Mouse (Mus musculus) right cerebral cortex, adult 18-20 months (tissue): Measurements from ENCODE around the gene Spdye4c.

Experiments used
- DNase-seq: peaks from one replicate; pipeline ENCODE4 v3.0.0; 2022; ENCODE audit warnings: mixed read lengths

Spdye4c gene

GRCm38 (mm10) chr2:128590909-128591308, at the start of gene Spdye4c:
Gene Spdye4c, plus strand, starts transcription at chr2:128591209.
- DNase-seq = no peak

- DNase-seq = no peak
These were observed 47.5 kb upstream of the Spdye4c start for GRCm38 (mm10) chr2:128543495-128543894.

DNA sequence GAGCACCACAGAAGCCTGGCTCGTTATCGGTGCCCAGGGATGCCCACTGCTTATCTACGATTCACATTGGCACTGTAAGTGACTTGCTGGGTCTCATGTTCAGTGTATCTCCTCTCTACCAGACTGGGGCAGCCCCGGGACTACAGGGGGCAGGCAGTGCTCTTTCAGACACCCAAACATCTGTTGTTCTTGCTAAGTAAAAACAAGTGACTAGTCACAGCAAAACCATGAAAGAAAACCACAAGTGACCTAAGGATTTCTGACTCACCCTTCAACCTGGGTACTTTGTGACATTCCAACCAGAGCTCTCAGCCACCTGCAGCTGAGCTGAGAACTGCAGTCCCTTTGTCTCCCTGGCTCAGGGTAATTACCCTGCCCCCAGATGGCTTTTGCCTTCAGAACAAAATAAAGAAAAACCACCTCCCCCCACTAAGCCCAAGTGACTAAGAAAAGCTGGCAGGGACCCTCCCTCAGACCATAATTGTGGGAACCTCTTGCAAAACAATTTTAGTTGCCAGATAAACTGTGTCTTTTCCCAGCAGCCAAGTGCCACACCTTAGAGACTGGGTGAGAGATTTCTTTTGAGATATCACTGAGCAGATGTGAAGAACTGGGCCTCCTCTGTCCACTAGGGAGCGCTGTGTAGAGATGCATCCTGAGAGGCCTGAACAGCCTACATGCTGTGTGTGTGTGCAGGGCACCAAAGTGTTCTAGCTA, 46.4 kb upstream of the Spdye4c start:
- no peak for DNase-seq

DNA sequence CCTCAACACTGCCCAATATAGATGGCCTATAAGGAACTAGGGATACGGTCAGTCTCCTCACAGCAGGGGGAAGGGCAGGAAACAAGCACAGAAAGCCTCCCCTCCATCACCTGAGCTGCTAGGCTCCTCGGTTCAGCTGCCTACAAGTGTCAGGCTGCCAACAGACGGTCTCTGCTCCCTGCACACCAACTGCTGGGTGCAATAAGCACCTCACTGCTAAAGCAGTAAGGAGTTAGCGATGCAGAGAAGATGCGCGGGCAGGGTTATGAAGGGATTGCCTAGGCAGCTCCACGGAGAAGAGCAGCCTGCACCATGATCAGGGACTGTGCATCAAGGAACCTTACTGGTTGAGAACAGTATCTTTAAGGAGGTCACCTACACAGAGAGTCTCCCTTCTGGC, 45.6 kb upstream of the Spdye4c start:
- DNase-seq = no peak

GRCm38 (mm10) chr2:128547079-128547478, 43.9 kb upstream of the Spdye4c start:
- DNase-seq = no peak

- no peak for DNase-seq
These were observed 42.7 kb upstream of the Spdye4c start for GRCm38 (mm10) chr2:128548262-128548661.

- DNase-seq = no peak
These were observed 41.4 kb upstream of the Spdye4c start for GRCm38 (mm10) chr2:128549561-128549960.

DNA sequence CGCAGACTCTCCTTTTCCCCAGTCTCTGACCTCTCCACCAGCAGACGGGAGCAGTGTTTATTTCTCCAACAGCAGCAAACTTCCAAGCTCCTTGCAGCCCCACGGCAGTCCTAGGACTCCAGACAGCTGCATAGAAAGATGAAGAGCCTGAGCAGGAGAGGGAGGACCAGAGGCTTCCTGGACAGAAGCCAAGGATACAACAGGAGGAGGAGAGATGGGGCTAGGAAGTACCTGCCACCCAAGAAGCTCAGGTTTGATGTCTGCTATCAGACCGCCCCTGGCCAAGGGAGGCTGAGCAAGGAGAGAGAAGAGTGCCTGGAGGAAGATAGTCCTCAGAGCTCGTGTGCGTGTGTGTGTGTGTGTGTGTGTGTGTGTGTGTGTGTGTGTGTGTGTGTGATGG, 41.0 kb upstream of the Spdye4c start:
- DNase-seq = no peak

DNA sequence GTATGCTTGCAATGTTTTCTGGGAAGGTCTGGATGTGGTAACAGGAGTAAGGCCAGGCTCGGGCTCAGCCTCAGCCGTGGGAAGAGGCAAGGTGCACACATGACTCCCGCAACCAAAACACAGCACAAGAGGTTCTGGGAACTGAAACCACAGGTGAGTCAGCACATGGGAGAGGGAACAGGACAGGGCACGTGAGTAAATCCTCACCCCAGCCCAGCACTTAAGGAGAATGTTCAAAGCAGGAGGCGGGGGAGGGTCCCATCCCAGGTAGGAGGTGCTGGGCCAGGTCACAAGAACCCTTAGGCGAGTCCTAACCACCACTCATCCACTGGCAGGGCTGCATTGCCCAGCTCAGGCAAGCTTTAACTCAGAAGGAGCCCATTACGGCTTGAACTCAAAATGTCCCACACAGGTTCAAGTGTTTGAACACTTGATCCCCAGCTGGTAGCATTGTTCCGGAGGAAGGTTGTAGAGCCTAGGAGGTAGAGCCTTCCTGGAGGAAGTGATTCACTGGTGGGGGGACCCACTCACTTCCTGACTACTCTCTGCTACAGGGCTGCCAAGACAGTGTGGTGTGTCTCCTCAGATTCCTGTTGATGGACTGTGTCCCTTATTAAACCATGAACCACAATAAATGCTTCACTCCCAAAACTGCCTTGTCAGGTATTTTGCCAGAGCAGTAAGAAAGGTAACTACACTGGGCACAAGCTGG, 38.8 kb upstream of the Spdye4c start:
- DNase-seq = no peak

DNA sequence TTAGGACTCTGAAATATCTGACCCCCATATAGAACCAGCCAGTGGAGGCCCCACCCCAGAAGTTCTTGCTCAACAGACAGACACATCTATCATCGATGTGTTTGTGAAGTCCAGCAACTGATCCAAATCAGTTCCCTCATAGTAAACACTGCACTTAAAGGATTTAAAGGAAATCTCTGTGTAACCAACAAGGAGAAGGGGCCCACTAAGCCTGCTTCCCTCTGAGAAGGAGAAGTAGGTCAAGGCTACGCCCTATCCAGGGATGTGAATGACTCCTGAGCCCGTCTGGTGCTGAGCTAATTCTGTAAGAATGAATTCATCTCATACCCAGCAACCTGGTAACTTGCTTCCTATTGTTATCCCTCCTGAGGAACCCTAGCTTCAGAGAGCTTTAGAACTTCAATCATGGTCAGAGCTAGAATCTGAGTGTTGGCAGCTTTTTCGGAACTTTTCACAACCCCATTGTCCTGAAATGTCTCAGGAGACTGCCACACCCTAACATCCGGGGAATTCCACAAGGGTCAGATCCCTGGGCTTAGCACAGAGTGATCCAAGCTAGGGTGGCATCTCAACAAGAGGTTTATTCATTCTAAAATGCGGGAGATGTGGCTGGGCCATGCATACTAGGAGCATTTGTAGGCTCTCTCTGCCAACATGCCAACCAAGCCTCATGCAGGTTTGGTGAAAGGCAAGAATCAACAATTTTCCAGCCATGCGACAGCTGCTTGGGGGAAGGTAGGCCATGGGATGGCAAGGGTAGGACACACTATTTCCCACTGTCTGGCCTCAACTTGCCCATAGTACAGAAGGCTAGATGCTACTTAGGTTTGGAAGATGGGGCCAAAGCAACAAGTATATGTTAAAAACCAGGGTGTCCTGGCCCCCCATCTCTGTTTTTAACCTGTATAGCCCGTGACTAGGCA, 38.0 kb upstream of the Spdye4c start:
- DNase-seq = no peak

- DNase-seq = no peak
These were observed 35.9 kb upstream of the Spdye4c start for GRCm38 (mm10) chr2:128555082-128555481.

DNA sequence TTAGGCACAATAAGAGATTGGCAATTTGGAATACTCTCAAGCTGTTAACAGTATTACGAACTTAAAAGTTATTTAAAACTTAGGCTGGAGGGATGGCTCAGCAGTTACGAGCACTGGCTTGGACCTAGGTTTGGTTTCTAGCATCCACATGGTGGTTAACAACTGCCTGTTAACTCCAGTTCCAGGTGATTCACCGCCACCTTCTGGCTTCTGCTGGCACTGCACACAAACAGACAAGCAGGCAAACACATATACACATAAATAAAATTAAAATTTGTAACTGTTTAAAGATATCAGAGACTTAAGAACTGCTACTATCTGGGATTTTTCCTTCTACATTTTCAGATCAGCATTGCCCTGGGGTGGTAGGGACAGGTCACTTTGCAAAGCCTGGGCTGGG, 26.8 kb upstream of the Spdye4c start:
- no peak for DNase-seq

DNA sequence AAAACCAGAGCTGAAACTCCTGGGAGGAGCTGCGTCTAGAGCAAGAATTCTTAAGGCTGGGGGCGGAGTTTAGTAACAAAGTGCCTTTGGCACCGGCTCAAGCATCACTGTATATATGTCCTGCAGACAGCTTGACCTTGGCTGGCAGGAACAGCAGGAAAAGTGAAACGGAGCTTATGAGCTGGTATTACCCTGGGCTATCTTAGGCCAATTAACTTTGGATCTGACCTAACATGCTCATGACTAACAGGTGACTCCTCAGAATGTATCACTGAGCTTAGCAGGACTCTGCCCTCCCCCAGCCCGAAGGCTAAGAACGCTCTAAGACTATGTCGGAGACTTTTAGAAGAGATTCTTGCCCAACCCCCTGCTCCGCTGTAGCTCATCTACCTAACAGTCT, 25.1 kb upstream of the Spdye4c start:
- no peak for DNase-seq

DNA sequence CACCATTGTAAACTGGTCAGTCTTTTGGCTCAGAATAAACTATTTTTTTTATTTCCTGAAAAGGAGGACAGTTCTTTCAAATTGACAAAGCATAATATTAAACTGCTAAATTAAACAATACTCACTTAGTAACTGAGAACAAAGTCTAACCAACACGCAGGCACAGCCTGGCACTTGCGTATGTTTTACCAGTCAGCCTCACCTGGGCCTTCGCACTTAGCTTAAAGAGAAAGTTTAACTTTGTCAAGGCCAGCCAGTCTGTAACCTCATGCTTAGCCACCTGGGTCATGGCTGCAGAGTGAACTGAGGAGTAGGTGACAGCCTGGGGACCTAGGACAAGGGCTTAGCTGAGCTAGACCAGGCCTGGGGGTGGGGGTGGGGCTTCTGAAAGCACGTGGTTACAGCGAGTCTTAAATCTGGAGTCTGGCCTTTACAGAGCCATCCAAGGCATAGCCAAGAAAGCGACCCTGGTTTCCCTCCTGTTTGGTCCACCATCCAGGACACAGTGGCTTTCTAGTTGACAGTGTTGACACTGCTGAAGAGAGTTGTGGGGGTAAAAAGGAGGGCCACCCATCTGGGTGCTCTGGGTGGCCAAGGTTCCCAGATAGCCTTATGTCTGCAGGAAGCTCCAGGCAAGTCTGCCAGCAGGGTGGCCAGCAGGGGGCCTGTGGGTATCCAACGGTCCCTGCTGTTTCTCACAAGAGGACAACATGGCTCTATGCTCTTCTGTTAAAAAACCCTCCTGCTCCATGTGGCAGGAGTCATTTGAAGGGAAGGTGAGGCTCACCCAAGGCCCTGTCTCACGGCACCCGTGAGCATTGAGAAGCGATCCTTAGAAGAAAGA, 24.5 kb upstream of the Spdye4c start:
- DNase-seq = no peak

DNA sequence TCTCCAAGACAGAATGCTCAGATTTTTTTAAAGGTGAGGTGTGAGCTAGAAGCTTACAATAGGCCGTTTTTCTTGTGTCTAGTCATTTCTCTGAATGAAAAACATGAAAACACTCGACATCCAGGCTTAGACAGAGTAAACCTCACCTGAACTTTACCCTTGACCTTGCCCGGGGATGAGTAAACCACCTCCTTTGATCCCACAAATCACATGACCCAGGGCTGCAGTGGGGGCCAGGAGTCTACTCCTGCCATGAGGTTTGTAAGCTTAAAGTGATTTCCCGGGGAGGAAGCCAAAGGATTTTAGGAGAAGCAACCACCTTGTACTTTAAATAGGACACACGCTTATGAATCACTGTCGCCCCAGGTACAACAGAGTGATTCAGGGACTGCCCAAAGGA, 23.0 kb upstream of the Spdye4c start:
- no peak for DNase-seq

DNA sequence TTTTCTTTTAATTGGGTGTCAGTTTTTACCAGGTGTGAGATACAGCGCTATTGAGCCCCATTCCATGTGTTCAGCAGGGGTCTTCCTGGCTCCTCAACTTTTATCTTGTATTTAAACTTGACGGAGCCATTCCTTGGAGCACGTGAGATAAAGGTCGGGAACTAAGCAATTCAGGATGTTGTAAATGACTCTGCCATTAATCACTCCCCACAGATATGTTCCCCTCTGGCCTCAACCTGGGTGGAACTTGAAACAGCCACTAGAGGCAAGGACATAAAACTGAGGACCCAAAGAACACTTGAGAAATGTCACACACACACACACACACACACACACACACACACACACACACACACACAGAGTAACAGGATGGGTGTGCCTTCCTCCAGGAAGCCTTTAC, 22.5 kb upstream of the Spdye4c start:
- no peak for DNase-seq

DNA sequence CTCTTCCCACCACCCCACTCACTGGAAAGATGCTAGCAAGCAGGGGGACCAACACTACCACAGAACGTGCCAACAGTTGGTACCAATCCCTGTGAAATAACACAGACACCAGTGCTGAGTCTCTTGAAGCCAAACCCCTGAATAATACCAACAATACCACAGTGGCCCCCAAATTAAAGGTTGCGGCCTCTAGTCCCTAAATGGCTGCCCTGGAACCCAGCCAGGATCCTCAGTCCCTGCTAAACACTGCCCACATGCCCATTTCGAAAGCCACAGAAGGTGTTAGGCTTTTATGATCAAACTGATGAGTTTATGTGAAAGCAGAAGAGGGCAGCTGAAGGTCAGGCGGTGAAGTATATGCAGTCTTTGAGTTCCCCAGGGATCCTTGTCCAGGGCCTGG, 20.0 kb upstream of the Spdye4c start:
- no peak for DNase-seq

GRCm38 (mm10) chr2:128572726-128573624, 18.0 kb upstream of the Spdye4c start:
- DNase-seq = peak; percentile 77

DNA sequence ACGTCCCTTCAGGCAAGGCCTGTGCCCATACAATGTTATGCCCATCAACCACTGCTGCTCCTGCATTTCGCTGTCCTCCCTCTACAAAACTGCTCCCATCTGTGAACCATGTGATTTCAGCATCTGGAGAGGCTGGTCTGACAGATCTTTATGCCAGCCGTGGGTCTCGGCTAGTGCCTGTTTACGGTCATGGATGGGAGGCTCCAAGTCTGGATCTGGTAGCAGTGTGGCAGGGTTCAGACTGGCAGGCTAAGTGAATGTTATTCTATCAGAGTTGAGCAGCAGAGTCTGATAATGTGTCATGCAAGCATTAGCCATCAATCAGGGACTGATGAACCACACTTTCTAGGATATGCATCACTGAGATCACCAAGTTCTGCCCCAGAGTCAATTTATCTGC, 8.1 kb upstream of the Spdye4c start:
- no peak for DNase-seq

DNA sequence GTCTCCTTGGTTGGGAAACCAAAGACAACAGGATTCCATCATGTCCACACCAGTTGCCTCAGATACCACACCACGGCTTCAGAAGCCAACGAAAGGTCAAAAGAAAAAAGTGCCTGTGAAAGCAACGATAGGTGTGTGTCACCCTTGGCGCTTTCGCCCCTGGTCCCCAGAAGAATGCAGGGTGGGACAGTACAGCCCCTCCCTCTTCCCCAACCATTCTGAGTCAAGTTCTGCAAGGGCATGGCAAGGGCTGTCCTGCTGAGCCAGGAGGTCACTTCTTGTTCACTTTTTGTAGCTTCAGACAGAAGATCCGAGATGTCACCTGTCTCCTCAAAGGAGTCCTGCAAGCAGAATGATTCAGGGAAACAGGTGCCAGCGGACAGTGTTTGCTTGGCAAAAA, 1.3 kb downstream of the Spdye4c start:
- DNase-seq = no peak

- no peak for DNase-seq
These were observed 10.5 kb downstream of the Spdye4c start for GRCm38 (mm10) chr2:128601534-128601933.

DNA sequence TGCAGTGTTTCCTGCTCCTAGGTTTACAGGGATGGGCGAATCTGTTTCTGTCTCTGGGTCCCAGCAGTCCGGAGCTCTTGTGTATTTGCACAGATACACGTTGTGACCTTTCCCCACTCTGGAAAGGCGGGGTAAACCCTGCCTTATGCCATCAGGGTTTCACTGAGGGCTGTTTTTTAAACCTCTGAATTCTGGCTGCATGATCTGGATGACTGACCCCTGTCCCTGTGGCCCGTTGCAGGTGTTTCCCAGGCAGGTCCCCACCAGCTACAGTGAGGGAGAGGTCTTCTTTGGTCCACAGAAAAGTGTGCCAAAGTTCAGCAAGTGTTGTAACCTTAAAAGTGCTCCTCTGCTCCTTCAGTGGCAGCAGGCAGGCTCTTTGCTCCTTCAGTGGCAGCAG, 18.3 kb downstream of the Spdye4c start:
- DNase-seq = no peak
